Mouse (Mus musculus) left cerebral cortex, postnatal 25 days (tissue): ENCODE results near the gene Olfr807. TPM values are rescaled to one million over a fixed set of nuclear protein-coding genes. Genes with fewer than 3 reads are reported as not detected.

Source experiments
- DNase-seq, 2 experiments: peaks; one replicate each; pipeline ENCODE4 v3.0.0; 2022; ENCODE audit warnings: low spot score in 2 of 2, mixed read lengths in 1 of 2
- intact Hi-C: fragments of 180-260 bp; cut with DNase I; formaldehyde crosslinking; loops from one replicate; pipeline ENCODE4 v1.15.1; 2025
- microRNA-seq, 2 experiments: library from miRNA; unstranded; fragments of <30 nt; microRNA quantifications; one replicate each; pipeline ENCODE4 v1.2.0; 2022
- total RNA-seq, 2 experiments: library from RNA; stranded (reverse); gene quantifications; 2 replicates each; pipeline ENCODE4 v1.2.3; 2021

Gene Olfr807
- total RNA-seq: not detected

DNA sequence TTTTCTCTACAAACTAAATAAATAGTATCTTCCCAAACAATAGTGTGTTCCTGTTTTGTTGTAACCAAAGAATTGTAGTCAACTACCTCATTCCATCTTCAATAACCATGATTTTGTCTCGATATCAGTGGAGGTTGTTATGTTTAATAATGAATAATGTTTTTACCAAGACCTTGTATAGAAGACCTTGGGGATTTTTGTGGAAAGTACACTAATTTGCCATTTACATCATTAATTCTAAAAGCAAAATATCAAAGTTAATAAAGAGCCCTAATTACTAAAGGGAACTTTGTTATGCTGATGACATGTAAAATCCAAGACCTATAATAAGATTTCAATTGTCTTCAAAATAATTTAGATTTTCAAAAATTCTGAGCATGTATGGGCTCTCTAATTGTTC is at the start of gene Olfr807:
Gene Olfr807, minus strand, starts transcription at position 101 of the 400 bp plus-strand sequence.
- intact Hi-C loops: no loop called here
- no peak for DNase-seq

DNA sequence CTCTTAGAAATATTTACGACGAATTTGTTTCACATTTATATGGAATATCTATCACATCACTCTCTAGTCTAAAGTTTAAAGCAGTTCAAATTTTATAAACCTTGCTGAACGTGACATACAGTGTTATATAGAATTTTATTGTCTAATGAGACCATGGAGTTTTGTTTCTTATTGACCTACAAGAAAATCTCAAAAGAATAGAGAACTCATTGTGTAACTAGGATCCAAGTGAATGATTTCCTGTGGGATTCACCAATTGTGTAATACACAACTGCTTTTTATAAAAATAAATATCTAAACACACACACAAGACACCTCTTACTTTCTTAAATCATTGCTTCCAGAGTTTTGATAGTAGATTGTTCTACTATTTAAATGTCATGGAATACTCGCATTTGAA is 46.7 kb upstream of the Olfr807 start, which contains the start of gene Olfr811:
Gene Olfr811, minus strand, starts transcription at position 101 of the 400 bp plus-strand sequence.
- DNase-seq: no peak
- intact Hi-C loops: no loop called here

DNA sequence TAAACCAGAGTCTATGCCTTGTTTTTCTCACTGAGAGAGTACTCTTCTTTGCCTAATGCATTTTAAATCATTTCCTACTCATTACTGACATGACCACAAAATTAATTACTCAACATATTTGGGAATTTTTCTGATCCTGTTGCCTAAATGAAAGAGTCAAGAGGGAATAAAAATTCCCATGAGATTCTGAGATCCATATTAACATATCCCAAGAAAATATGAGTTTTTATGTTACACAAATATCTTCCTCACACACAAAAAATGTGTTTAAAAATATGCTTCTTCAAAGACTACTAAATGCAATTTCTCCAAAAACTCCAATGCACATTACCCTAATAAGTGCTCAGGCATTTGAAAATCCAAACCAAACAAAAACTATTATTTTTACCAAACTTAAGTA is 37.2 kb upstream of the Olfr807 start, which contains the start of gene Olfr810:
Gene Olfr810, minus strand, starts transcription at position 101 of the 400 bp plus-strand sequence.
- DNase-seq: no peak
- intact Hi-C loops: no loop called here

DNA sequence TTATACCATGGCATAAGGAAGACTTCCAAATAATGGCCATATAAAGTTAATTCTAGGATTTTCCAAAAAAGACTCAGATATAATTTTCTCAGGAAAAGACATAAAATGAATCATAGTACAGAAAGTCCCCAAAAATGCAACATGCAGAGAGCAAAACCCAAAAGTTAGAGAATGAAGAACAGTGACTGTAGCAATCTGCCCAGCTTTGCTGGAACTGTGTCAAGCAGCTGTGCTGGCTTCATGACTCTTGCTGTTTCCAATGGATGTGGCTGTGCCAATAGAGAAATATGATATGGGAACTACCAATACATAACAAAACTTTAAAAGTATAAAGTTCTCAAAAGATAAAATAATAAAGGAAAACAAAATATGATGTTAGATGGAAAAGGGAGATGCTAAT is 20.5 kb upstream of the Olfr807 start:
- intact Hi-C loops: no loop called here

DNA sequence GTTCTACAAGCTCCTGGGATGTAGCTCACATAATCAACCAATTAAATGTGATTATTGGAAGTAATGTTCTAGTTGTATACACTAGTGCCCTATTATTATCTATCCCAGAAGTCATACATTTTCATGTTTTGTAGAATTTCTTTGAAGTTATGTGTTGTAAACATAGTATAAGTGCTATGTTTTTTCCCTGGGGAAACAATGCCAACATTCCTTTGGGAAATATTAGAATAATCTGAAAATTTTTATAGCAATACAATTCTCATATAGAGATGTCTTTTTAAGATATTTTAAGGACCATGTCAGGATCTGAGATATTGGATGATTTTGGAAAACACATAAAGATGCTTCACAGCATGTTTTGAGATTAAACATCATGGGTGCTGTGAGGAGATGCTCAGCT is 16.7 kb upstream of the Olfr807 start, which contains the start of gene Olfr809:
Gene Olfr809, plus strand, starts transcription at position 301 of the 400 bp plus-strand sequence.
- intact Hi-C loops: no loop called here
- no peak for DNase-seq

More for the DNA sequence above, 20.5 kb upstream of the Olfr807 start:
- DNase-seq: no peak

DNA sequence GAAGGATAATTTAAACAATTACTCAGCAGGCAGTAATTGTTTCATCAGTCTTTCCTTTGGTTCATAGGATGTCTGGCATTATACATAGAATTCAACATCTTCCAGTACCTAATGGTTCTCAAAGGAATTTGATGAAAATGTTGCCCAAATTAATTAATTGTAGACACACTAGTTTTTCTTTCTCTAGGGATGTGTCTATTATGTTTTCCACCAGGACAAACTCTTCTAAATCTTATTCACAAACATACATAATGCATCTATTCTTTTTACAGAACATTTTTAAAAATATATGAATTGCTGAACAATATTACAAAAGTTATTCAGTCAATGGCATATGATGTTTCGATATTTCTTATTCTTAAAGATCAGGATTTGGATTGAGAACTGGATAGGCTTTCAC is 7.6 kb upstream of the Olfr807 start, which contains the start of gene Olfr808:
Gene Olfr808, plus strand, starts transcription at position 301 of the 400 bp plus-strand sequence.
- intact Hi-C loops: no loop called here
- DNase-seq: no peak

DNA sequence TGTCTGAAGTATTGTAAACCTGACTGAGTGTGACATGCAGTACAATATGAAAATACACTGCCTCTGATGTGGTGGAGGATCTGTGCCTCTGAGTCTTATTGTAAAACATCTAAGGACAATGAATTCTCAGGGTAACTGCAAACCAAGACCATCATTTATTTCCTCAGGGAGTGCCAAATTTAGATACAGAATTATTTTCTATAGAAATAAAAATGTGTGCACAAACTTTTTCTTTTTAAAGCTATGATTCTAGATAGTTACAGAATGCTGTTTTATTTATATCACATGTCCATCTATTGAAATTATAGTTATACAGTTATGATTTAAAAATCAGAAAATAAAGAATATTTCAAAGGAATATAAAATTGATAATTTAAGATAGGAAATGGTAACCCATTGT is 15.8 kb downstream of the Olfr807 start, which contains the start of gene Olfr806:
Gene Olfr806, minus strand, starts transcription at position 101 of the 400 bp plus-strand sequence.
- no peak for DNase-seq
- intact Hi-C loops: no loop called here

DNA sequence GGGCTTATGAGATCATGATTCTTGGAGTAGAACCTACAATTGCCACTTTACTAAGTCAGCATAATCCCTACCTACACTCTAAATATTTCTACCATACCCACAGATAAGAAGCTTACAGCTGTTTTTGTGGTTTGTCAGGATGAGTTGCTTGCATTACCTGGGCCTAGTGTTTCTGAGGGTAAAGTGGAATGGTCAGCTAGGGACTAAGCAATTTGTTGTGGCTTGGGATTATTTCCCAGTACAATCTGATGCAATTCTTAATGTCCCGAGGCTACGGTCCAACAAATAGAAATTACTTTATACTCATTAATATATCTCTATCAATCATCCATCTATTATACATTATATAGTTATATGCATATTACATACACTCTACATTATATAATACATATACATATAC is 28.3 kb downstream of the Olfr807 start, which contains the start of gene Olfr805:
Gene Olfr805, minus strand, starts transcription at position 101 of the 400 bp plus-strand sequence.
- no peak for DNase-seq
- intact Hi-C loops: no loop called here

Small RNA genes within 50 kb of the gene (microRNA-seq; reads per million reads assigned to microRNA genes)
- 0 reads per million in 2 experiments for gene Gm24485

Other genes with a start within 250 kb of the Olfr807 start
- not detected for gene Olfr791, start 236.0 kb downstream of the Olfr807 start, total RNA-seq
- gene Olfr792, start 218.6 kb downstream of the Olfr807 start, total RNA-seq: not detected
- gene Olfr794, start 190.1 kb downstream of the Olfr807 start, total RNA-seq: not detected
- not detected for gene Olfr796, start 145.2 kb downstream of the Olfr807 start, total RNA-seq
- not detected for gene Olfr798, start 129.9 kb downstream of the Olfr807 start, total RNA-seq
- gene Olfr799, start 120.3 kb downstream of the Olfr807 start, total RNA-seq: not detected
- gene Olfr800, start 100.1 kb downstream of the Olfr807 start, total RNA-seq: not detected
- not detected for gene Olfr801, start 83.9 kb downstream of the Olfr807 start, total RNA-seq
- under 1 TPM; 0.14 to 0.21 TPM for gene Olfr802, start 69.6 kb downstream of the Olfr807 start, total RNA-seq
- not detected for gene Olfr803, start 63.5 kb downstream of the Olfr807 start, total RNA-seq
- gene Olfr804, start 54.6 kb downstream of the Olfr807 start, total RNA-seq: not detected
- not detected for gene Olfr805, start 28.4 kb downstream of the Olfr807 start, total RNA-seq
- gene Olfr806, start 15.9 kb downstream of the Olfr807 start, total RNA-seq: not detected
- gene Olfr808, start 7.7 kb upstream of the Olfr807 start, total RNA-seq: not detected
- not detected for gene Olfr809, start 16.8 kb upstream of the Olfr807 start, total RNA-seq
- gene Olfr810, start 37.1 kb upstream of the Olfr807 start, total RNA-seq: not detected
- gene Olfr811, start 46.6 kb upstream of the Olfr807 start, total RNA-seq: not detected
- not detected for gene Olfr812, start 88.3 kb upstream of the Olfr807 start, total RNA-seq
- gene Olfr813, start 97.6 kb upstream of the Olfr807 start, total RNA-seq: not detected
- gene Olfr814, start 122.1 kb upstream of the Olfr807 start, total RNA-seq: not detected
- gene Olfr815, start 148.1 kb upstream of the Olfr807 start, total RNA-seq: not detected
- not detected for gene Olfr816, start 157.8 kb upstream of the Olfr807 start, total RNA-seq
- gene Olfr818, start 191.3 kb upstream of the Olfr807 start, total RNA-seq: not detected
- gene Olfr819, start 209.5 kb upstream of the Olfr807 start, total RNA-seq: not detected
- not detected for gene Olfr247, start 218.3 kb upstream of the Olfr807 start, total RNA-seq
- gene Gm10310, start 227.3 kb upstream of the Olfr807 start, total RNA-seq: not detected